Mouse (Mus musculus) E14TG2a.4 (cell line): Measurements from ENCODE around the gene Lpp.

Experiments
- CTCF ChIP-seq: conservative IDR thresholded peaks from 2 replicates; pipeline ENCODE4 v1.5.1; 2014; ENCODE audit warnings: low read length
- POU5F1 ChIP-seq: IDR thresholded peaks from 2 replicates; pipeline ENCODE4 v1.6.1; 2014; ENCODE audit warnings: low read length, borderline replicate concordance

- TF ChIP-seq CTCF (no peak), POU5F1 (no peak)
Measured at GRCm38 (mm10) chr16:24489516-24490285, 96.4 kb downstream of the Lpp start.
